Mouse (Mus musculus) cerebellum, adult 2 months (tissue): ENCODE data around the gene Apom.

ENCODE experiments used
- CTCF ChIP-seq: fragments of 200-500 bp; IDR thresholded peaks from 2 replicates; pipeline ENCODE4 v1.5.1; 2011; ENCODE audit warnings: low read depth, mild to moderate bottlenecking, control low read depth, low read length, moderate library complexity, borderline replicate concordance; ENCODE audit not compliant: insufficient read depth
- POLR2A ChIP-seq: fragments of 200-500 bp; IDR thresholded peaks from 2 replicates; pipeline ENCODE4 v1.6.1; 2011; ENCODE audit warnings: low read length, control low read depth, borderline replicate concordance; ENCODE audit not compliant: insufficient read depth

GRCm38 (mm10) chr17:35080248-35080647 is 51.6 kb downstream of the Apom start:
- TF ChIP-seq CTCF (no peak), POLR2A (no peak)
